Mouse (Mus musculus): ENCODE data around the gene Cux1. TPM values are rescaled to one million over a fixed set of nuclear protein-coding genes. Genes with fewer than 3 reads are reported as not detected.

The Cux1 gene
- polyA plus RNA-seq, 1 experiment from 2014 or later = 68.2 TPM

DNA sequence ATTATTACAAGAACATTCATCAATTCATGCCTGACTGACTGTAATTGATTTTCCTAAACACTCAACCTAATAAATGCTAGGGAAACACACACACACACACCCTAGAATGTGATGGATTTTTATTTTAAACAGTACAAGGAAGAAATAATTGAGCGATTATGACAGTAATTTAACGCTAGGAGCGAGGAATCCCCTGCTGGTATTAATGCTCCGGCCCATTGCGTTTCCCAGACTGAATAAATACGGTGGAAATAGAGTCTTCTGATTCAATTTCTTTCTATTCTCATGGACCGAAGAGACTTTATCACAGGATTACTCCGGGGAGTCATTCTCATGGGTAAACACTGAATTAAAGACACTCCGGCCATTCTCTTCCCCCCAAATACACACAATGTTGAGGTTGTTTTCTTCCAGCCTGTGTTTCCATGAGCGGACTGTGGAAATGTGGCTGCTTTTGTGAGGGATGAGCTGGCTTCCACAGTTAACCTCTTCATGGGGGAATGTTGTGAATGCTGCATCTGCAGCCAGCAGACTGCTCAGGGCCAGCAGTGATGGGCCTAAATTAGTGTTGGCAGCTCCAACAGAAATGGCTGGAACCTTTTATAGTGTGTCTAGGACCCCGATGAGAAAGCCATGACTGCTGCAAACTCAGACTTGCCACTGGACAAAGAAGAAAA, 234.4 kb downstream of the Cux1 start:
- Histone ChIP-seq H3K9me3 (no peaks in the 10 kb centered on the region), H3K4me2 (replicated peaks) (no peak overlapping the region), H3K4me1 (replicated peaks) (no peaks in the 10 kb centered on the region), H3K27ac (no peak overlapping the region), H3K9ac (no peak overlapping the region), H3K36me3 (peaks cover 7% of the 10 kb centered on the region; the same call in 1 of the 2 replicates), H3K27me3 (replicated peaks) (no peaks in the 10 kb centered on the region), H3K4me3 (replicated peaks) (no peak overlapping the region)
- ATAC-seq = no peak
- 85% methylated on average over 11 of the region's 11 CpGs for whole genome bisulfite sequencing

DNA sequence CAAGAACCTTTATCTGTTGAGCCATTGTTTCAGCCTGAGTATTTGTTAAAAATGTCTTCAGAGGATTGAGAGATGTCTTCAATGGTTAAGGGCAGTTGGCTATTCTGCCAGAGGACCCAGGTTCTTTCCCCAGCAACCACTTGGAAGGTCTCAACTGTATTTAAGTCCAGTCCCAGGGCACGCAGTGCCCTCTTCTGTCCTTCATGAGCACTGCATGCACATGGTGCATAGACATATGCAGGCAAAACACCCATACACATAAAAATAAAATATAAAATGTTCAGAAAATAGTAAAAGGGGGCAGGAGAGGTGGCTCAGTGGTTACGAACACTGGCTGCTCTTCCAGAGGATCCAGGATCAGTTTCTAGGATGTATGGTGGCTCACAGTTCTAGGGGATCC, 239.6 kb downstream of the Cux1 start:
- Histone ChIP-seq H3K9me3 (no peaks in the 10 kb centered on the region), H3K4me1 (replicated peaks) (no peaks in the 10 kb centered on the region), H3K9ac (no peak overlapping the region), H3K27me3 (replicated peaks) (no peaks in the 10 kb centered on the region), H3K27ac (no peak overlapping the region), H3K36me3 (peaks cover 8% of the 10 kb centered on the region; the same call in 1 of the 2 replicates), H3K4me2 (replicated peaks) (no peak overlapping the region), H3K4me3 (replicated peaks) (no peak overlapping the region)
- 94% methylated on average over 2 of the region's 2 CpGs for WGBS
- ATAC-seq = no peak

DNA sequence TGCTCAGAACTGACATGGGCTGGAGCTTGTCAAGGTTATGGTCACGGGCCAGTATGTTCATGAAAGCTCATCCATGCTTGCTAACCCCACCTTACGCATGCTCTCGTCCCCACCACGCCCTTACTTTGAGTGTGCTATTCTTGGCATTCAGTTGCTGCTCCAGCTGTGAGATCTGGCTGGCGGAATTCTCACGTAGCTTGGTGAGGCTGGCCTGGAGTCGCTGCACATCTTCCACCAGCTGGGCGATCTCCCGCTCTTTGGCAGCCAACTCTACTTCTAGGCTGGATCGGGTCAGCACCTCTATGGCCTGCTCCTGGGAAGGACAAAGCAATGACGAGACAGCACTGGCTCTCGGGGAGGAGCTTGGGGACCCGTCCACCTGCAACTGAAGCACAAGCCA, 240.7 kb downstream of the Cux1 start:
- no peak overlapping the region for H3K4me2 ChIP-seq (replicated peaks)
- 89% methylated on average over 13 of the region's 13 CpGs for WGBS
- no peak overlapping the region for H3K27ac ChIP-seq
- ATAC-seq = no peak
- H3K36me3 ChIP-seq = 0 out of 2 replicates have a peak, but pooled peaks cover 8% of the 10 kb centered on the region
- no peak overlapping the region for H3K4me3 ChIP-seq (replicated peaks)
- H3K4me1 ChIP-seq (replicated peaks) = no peaks in the 10 kb centered on the region
- no peaks in the 10 kb centered on the region for H3K9me3 ChIP-seq
- H3K27me3 ChIP-seq (replicated peaks) = no peaks in the 10 kb centered on the region
- H3K9ac ChIP-seq = no peak overlapping the region

DNA sequence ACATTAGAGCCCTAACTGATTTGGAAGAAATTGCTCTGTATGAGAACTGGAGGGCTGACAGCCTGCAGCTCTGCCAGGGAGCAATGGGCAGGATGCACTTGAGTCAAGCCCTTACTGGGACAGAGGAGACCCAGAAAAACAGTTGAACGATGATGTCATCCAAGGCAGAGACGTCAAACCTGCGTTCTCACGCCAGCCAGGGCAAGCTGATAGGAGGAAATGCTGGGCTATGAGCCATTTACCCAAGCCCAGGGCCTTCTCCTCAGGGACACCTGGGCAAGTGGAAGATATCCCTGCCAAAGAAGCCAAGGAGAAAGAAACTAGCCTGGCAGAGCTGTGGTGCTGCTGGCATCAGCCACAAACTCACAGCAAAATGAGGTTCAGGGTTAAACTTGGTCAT, 242.8 kb downstream of the Cux1 start:
- 66% methylated on average over 4 of the region's 4 CpGs for WGBS
- Histone ChIP-seq H3K27me3 (replicated peaks) (no peaks in the 10 kb centered on the region), H3K36me3 (peaks cover 9% of the 10 kb centered on the region; the same call in 1 of the 2 replicates), H3K4me3 (replicated peaks) (no peak overlapping the region), H3K9ac (no peak overlapping the region), H3K4me1 (replicated peaks) (no peaks in the 10 kb centered on the region), H3K9me3 (no peaks in the 10 kb centered on the region), H3K4me2 (replicated peaks) (no peak overlapping the region), H3K27ac (no peak overlapping the region)
- ATAC-seq = no peak

DNA sequence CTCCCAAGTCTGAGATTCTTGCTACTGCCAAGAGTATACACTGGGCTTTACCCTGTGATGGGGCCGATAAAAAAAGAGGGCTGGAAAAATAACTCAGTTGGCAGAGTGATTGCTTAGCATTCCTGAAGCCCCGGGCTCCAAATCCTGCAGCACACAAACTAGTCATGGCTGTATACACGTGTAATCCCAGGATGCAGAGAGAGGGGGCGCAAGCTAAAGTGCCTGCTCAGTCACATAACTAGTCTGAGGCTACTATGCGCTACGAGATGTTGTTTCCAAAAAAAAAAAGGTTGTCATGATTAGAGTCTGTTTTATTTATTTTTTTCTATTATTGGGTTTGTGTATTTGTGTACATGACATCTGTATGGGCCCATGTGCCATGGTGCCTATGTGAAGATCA, 245.9 kb downstream of the Cux1 start:
- no peak overlapping the region for H3K4me3 ChIP-seq (replicated peaks)

DNA sequence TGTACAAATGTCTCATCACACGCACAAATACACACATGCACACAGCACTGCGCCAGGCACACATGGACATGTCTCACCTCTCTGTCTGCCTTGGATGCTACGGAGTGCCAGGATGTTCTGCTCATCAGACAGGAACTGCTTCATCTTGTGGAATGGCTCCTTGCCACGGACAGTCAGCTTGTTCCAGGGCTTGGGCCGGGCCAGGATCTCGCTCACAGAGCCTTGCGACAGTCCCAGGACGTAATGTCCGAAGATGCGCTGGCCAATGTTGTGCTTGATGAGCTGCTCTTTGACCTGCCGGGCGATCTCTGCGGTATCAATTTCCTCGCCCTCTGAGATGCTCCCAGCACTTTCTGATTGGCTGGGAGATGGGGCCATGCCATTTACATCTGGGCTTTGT, 254.7 kb downstream of the Cux1 start:
- H3K4me2 ChIP-seq (replicated peaks) = no peak overlapping the region
- H3K9ac ChIP-seq = no peak overlapping the region
- WGBS = 94% methylated on average over 14 of the region's 14 CpGs
- H3K4me3 ChIP-seq (replicated peaks) = no peak overlapping the region
- H3K27ac ChIP-seq = no peak overlapping the region
- no peak for ATAC-seq
- H3K27me3 ChIP-seq (replicated peaks) = no peaks in the 10 kb centered on the region
- H3K36me3 ChIP-seq = peaks cover 26% of the 10 kb centered on the region
- no peaks in the 10 kb centered on the region for H3K9me3 ChIP-seq
- H3K4me1 ChIP-seq (replicated peaks) = no peaks in the 10 kb centered on the region

More for the DNA sequence above, 245.9 kb downstream of the Cux1 start:
- H3K9me3 ChIP-seq = no peaks in the 10 kb centered on the region
- no peaks in the 10 kb centered on the region for H3K4me1 ChIP-seq (replicated peaks)
- ATAC-seq = no peak
- H3K9ac ChIP-seq = no peak overlapping the region
- peaks cover 19% of the 10 kb centered on the region for H3K36me3 ChIP-seq
- WGBS = 74% methylated on average over 6 of the region's 6 CpGs
- no peak overlapping the region for H3K4me2 ChIP-seq (replicated peaks)
- H3K27ac ChIP-seq = no peak overlapping the region
- H3K27me3 ChIP-seq (replicated peaks) = no peaks in the 10 kb centered on the region

DNA sequence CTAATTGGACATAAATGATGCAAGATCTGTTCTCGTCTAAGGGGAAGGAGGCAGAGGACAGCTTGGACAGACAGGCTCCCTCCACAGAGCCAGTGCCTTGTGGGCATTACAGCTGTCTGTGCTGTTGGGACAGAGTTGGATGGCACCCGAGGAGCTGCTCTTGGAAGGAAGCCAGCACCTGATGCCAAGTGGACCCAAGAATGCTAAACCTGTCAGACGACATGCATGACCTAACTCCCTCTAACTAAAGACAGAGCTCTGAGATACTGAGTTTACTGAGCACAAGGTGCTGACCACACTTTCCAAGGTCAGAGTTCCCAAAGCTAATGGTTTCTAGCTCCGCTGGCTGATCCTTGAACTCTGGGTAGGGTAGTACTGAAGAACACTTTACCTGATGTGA, 255.1 kb downstream of the Cux1 start:
- H3K4me3 ChIP-seq (replicated peaks) = no peak overlapping the region
- WGBS = 62% methylated on average over 4 of the region's 4 CpGs
- no peak for ATAC-seq
- H3K9me3 ChIP-seq = no peaks in the 10 kb centered on the region
- H3K27ac ChIP-seq = no peak overlapping the region
- H3K4me1 ChIP-seq (replicated peaks) = no peaks in the 10 kb centered on the region
- peaks cover 23% of the 10 kb centered on the region for H3K36me3 ChIP-seq
- no peak overlapping the region for H3K9ac ChIP-seq
- no peaks in the 10 kb centered on the region for H3K27me3 ChIP-seq (replicated peaks)
- H3K4me2 ChIP-seq (replicated peaks) = no peak overlapping the region

DNA sequence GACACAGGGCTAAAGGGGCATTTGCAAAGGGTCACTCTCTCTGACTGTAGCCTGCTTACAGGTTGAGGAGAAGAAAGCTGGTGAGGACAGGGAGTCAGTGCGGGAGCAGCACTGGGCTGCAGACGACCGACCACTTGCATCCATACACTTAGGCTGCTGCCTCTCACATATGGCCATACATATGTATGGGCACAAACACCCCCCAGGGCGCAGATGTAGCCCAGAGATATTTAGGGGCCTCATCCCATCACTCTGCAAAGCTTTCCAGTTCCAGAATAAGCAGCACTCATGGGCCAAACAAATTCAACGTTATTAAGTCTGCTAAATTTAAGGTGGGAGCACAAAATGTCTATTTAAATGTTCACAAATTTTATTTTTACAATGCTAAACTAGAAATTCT, 261.0 kb downstream of the Cux1 start:
- ATAC-seq = no peak
- peaks cover 22% of the 10 kb centered on the region for H3K36me3 ChIP-seq

DNA sequence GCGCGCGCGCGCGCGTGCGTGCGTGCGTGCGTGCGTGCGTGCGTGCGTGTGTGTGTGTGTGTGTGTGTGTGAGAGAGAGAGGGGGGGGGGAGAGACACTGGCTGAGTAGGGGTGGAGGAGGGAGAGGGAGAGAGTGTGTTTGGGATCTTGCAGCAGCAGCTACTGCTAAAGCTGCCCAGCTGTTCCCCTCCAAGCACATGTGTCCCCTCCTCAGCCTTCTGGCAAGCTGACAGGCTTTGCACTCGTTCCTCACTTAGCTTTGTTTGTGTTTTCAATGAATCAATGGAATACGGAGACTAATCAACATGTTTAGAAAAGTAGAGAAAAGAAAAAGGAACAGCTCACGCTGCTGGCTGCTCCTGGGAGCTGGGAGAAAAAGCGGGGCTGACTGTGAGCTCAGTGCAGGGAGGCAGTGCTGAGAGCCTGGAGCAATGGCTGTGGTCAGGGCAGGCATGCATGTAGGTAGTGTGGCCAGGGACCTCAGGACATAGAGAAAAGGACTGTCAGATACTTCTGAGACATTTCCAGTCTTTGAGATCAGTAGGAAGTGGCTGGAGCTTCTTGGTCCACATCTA, 263.8 kb downstream of the Cux1 start:
- H3K4me2 ChIP-seq (replicated peaks) = no peak overlapping the region
- 74% methylated on average over 19 of the region's 19 CpGs for WGBS
- H3K36me3 ChIP-seq = peaks cover 25% of the 10 kb centered on the region
- 0 out of 2 replicates have a peak, but pooled peaks cover 3% of the 10 kb centered on the region for H3K4me1 ChIP-seq (replicated peaks)
- no peak overlapping the region for H3K4me3 ChIP-seq (replicated peaks)
- no peaks in the 10 kb centered on the region for H3K27me3 ChIP-seq (replicated peaks)
- H3K27ac ChIP-seq = no peak overlapping the region
- peak; percentile 68; the same call in 1 of the 2 replicates for ATAC-seq
- H3K9me3 ChIP-seq = no peaks in the 10 kb centered on the region
- no peak overlapping the region for H3K9ac ChIP-seq

More for the DNA sequence above, 261.0 kb downstream of the Cux1 start:
- Histone ChIP-seq H3K9ac (no peak overlapping the region), H3K4me1 (replicated peaks) (0 out of 2 replicates have a peak, but pooled peaks cover 3% of the 10 kb centered on the region), H3K4me2 (replicated peaks) (no peak overlapping the region), H3K27me3 (replicated peaks) (no peaks in the 10 kb centered on the region), H3K9me3 (no peaks in the 10 kb centered on the region), H3K27ac (no peak overlapping the region), H3K4me3 (replicated peaks) (no peak overlapping the region)
- 86% methylated on average over 5 of the region's 5 CpGs for WGBS

DNA sequence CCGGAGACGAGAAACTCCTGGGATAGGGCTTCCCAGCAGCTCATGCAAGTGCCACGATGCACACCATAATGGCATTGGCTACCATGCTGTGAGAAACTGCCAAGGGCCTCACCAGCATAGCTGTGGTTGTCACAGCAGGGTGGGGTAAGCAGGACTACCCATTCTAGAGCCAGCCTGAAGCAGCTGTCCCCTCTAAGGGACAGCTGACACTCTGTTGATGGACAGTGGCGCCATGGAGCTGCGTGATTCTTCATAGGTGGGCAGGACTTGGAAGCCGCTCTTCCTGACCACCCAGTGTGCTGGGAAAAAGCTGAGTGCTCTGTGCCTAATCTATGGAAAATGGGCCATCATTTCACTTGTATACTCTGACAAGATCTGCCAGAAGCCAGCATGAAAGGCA, 266.4 kb downstream of the Cux1 start:
- no peak overlapping the region for H3K4me2 ChIP-seq (replicated peaks)
- no peak overlapping the region for H3K4me3 ChIP-seq (replicated peaks)
- 0 out of 2 replicates have a peak, but pooled peaks cover 3% of the 10 kb centered on the region for H3K4me1 ChIP-seq (replicated peaks)
- H3K27me3 ChIP-seq (replicated peaks) = no peaks in the 10 kb centered on the region
- 91% methylated on average over 6 of the region's 6 CpGs for WGBS
- H3K36me3 ChIP-seq = peaks cover 14% of the 10 kb centered on the region
- no peak overlapping the region for H3K9ac ChIP-seq
- no peak overlapping the region for H3K27ac ChIP-seq
- no peak for ATAC-seq
- no peaks in the 10 kb centered on the region for H3K9me3 ChIP-seq

DNA sequence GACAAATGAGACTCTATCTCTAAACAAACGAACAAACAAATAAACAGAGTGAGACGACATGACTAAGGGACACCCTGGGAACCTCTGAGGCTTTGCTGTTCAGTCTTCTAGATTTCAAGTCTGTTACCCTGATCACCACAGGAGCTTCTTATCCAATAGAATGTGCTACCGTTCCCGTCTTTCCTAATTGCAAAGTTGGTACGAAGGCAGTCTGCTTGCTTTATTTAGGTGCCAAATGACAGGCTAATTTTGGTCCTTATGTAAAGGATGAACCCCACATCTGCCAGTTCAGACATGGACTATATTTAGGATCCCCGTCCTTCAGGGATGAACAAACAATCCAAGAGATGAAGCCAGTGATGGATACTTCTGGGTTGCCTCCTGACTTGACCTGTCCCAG, 269.6 kb downstream of the Cux1 start:
- WGBS = 82% methylated on average over 6 of the region's 6 CpGs
- Histone ChIP-seq H3K4me1 (replicated peaks) (no peaks in the 10 kb centered on the region), H3K27me3 (replicated peaks) (no peaks in the 10 kb centered on the region), H3K4me3 (replicated peaks) (no peak overlapping the region), H3K27ac (no peak overlapping the region), H3K4me2 (replicated peaks) (no peak overlapping the region), H3K36me3 (peaks cover 13% of the 10 kb centered on the region), H3K9me3 (no peaks in the 10 kb centered on the region), H3K9ac (no peak overlapping the region)
- no peak for ATAC-seq

DNA sequence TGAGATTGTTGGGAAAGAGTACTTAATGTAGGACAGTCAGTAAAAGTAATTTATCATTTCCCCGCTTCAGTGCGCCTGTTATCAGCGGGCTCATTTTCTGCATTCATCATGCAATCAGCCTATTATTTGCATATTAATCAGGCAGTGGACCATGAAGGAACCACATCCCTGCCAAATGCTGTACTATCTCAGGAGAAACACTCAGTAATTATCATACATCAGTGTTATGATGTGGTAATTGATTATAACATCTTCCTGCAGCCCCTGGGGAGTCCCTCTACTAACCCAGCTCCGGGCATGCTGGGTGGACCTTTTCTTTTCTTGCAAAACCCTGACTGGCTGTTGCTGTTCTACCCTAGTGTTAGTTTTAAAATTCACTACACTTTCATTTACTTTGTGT, 270.4 kb downstream of the Cux1 start:
- H3K4me2 ChIP-seq (replicated peaks) = no peak overlapping the region
- no peaks in the 10 kb centered on the region for H3K9me3 ChIP-seq
- H3K9ac ChIP-seq = no peak overlapping the region
- no peak for ATAC-seq
- H3K27ac ChIP-seq = no peak overlapping the region
- no peak overlapping the region for H3K4me3 ChIP-seq (replicated peaks)
- H3K27me3 ChIP-seq (replicated peaks) = no peaks in the 10 kb centered on the region
- 87% methylated on average over 4 of the region's 4 CpGs for WGBS
- H3K36me3 ChIP-seq = peaks cover 13% of the 10 kb centered on the region
- no peaks in the 10 kb centered on the region for H3K4me1 ChIP-seq (replicated peaks)

DNA sequence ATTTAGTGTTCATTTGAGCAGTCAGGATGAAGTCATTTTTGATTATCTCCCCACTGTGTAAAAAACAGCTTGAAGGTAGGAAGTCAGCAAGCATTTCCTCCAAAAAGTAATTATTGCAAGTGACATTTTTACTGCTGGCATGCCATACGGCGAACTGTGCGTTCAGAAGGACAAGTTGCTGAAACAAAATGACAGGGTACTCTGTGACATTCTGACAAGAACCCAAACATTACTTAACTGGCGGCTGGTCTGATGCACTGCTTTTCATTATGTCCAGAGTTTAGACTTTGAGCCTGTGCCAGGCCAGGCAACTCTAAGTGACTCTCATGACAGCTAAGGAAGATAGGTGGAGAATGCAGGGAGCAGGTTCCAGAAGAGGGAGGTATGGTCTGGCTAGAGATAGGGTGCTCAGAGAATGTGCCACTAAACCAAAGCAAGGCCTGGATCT, 274.3 kb downstream of the Cux1 start:
- Histone ChIP-seq H3K4me2 (replicated peaks) (no peak overlapping the region), H3K9me3 (no peaks in the 10 kb centered on the region), H3K27ac (no peak overlapping the region), H3K4me3 (replicated peaks) (no peak overlapping the region), H3K36me3 (peaks cover 8% of the 10 kb centered on the region; the same call in 1 of the 2 replicates), H3K27me3 (replicated peaks) (no peaks in the 10 kb centered on the region), H3K4me1 (replicated peaks) (no peaks in the 10 kb centered on the region), H3K9ac (no peak overlapping the region)
- WGBS = 64% methylated on average over 4 of the region's 4 CpGs
- ATAC-seq = no peak
